Mouse (Mus musculus) adrenal gland, adult 18-20 months (tissue): ENCODE results near the gene Mccc1. TPM values are rescaled to one million over a fixed set of nuclear protein-coding genes. Genes with fewer than 3 reads are reported as not detected.

ENCODE experiments used
- DNase-seq, 2 experiments: peaks; one replicate each; pipeline ENCODE4 v3.0.0; 2021 to 2022; ENCODE audit warnings: low spot score in 2 of 2
- total RNA-seq, 2 experiments: library from RNA; stranded (reverse); gene quantifications; 1 replicate in 1 of 2; 2 replicates in 1 of 2; pipeline ENCODE4 v1.2.3; 2021

The Mccc1 gene
- total RNA-seq, 2 experiments from 2014 or later = 128 to 133 TPM

- no peak for DNase-seq
These were observed 76.5 kb downstream of the Mccc1 start for GRCm38 (mm10) chr3:35924007-35924406.

- no peak for DNase-seq
These were observed 77.0 kb downstream of the Mccc1 start for GRCm38 (mm10) chr3:35923495-35923894.

GRCm38 (mm10) chr3:35922522-35922921 is 78.0 kb downstream of the Mccc1 start:
- no peak for DNase-seq

- DNase-seq = no peak
These were observed 82.2 kb downstream of the Mccc1 start for GRCm38 (mm10) chr3:35918229-35918628.

Other genes starting within 250 kb of the Mccc1 start
- gene Atp11b, start 246.6 kb downstream of the Mccc1 start, total RNA-seq = 10 to 100 TPM; 35.7 to 41.4 TPM
- 10 to 100 TPM; 55.9 to 72.4 TPM for gene Dcun1d1, start 63.2 kb downstream of the Mccc1 start, total RNA-seq
- under 1 TPM; 0.13 to 0.22 TPM for gene Ccdc144b, start 52.9 kb upstream of the Mccc1 start, total RNA-seq
- gene Acad9, start 65.3 kb upstream of the Mccc1 start, total RNA-seq = 10 to 100 TPM; 38.9 to 46.9 TPM
- gene D3Ertd254e, start 150.3 kb upstream of the Mccc1 start, total RNA-seq = 1 to 10 TPM; 5.8 to 7.4 TPM
- gene Qrfpr, start 221.6 kb upstream of the Mccc1 start, total RNA-seq = not detected